Mouse (Mus musculus) stomach, postnatal 0 days (tissue): ENCODE data around the gene Dnah3.

ENCODE experiments used
- CTCF ChIP-seq: IDR thresholded peaks from 2 replicates; pipeline ENCODE4 v1.5.1; 2016; ENCODE audit warnings: antibody characterized with exemption, low read depth, mild to moderate bottlenecking, moderate library complexity
- EP300 ChIP-seq: optimal IDR thresholded peaks from 2 replicates; pipeline ENCODE3; 2016; ENCODE audit warnings: antibody characterized with exemption

GRCm38 (mm10) chr7:119887887-119888286 is 207.2 kb downstream of the Dnah3 start:
- TF ChIP-seq CTCF, result no peak
- TF ChIP-seq EP300, result no peak
